Mouse (Mus musculus): Measurements from ENCODE around the gene Gm10600. TPM values are rescaled to one million over a fixed set of nuclear protein-coding genes. Genes with fewer than 3 reads are reported as not detected.
"Not testable (repeated sequence)": the region's sequence is repeated elsewhere in the genome, so short reads cannot be mapped to it uniquely, and the experiment has no call there.

The Gm10600 gene
- 1 to 10 TPM; 4.5 to 5.3 TPM for total RNA-seq (2021)
- long read RNA-seq, result 0 reads

- DNase-seq (ENCODE audit: low spot score in 2 of 2), result not testable (repeated sequence)
These were observed at the start of gene Gm10600 for GRCm38 (mm10) chr4:42240339-42240738. Gene Gm10600, plus strand, starts transcription at chr4:42240639.

- DNase-seq (ENCODE audit: low spot score in 2 of 2), result not testable (repeated sequence)
These were observed 15.0 kb downstream of the Gm10600 start, which contains the start of gene Ccl21b for GRCm38 (mm10) chr4:42255467-42255866. Gene Ccl21b, plus strand, starts transcription at chr4:42255767.

Other genes with a start within 250 kb of the Gm10600 start
- gene Gm21093, start 205.9 kb upstream of the Gm10600 start, total RNA-seq (2021), result 1 to 10 TPM; 2.6 to 7.1 TPM
- gene Gm3893, start 149.4 kb upstream of the Gm10600 start, total RNA-seq (2021), result not detected
- gene Gm13304, start 125.8 kb upstream of the Gm10600 start, total RNA-seq (2021), result 10 to 100 TPM; 13.7 to 13.9 TPM
- 10 to 100 TPM in 1 of 2 experiments, 1 to 10 TPM in 1; 8.8 to 16.0 TPM for gene Gm13306, start 87.2 kb upstream of the Gm10600 start, total RNA-seq (2021)
- 1 to 10 TPM; 1.1 to 2.9 TPM for gene Gm13305, start 72.0 kb upstream of the Gm10600 start, total RNA-seq (2021)
- not detected for gene Ccl21b, start 15.1 kb downstream of the Gm10600 start, total RNA-seq (2021)
- gene Gm21953, start 53.6 kb downstream of the Gm10600 start, total RNA-seq (2021), result not detected
- not detected for gene Fam205a3, start 77.7 kb downstream of the Gm10600 start, total RNA-seq (2021)
- not detected for gene Gm21586, start 198.7 kb downstream of the Gm10600 start, total RNA-seq (2021)
- 1 to 10 TPM; 2.3 to 2.5 TPM for gene Gm2163, start 226.1 kb downstream of the Gm10600 start, total RNA-seq (2021)

All from layer of hippocampus, postnatal 10 days (tissue).